Mouse (Mus musculus): ENCODE data around the gene Slc25a21. TPM values are rescaled to one million over a fixed set of nuclear protein-coding genes. Genes with fewer than 3 reads are reported as not detected.

Slc25a21 gene
- polyA plus RNA-seq, 1 experiment, result 0.62 TPM

DNA sequence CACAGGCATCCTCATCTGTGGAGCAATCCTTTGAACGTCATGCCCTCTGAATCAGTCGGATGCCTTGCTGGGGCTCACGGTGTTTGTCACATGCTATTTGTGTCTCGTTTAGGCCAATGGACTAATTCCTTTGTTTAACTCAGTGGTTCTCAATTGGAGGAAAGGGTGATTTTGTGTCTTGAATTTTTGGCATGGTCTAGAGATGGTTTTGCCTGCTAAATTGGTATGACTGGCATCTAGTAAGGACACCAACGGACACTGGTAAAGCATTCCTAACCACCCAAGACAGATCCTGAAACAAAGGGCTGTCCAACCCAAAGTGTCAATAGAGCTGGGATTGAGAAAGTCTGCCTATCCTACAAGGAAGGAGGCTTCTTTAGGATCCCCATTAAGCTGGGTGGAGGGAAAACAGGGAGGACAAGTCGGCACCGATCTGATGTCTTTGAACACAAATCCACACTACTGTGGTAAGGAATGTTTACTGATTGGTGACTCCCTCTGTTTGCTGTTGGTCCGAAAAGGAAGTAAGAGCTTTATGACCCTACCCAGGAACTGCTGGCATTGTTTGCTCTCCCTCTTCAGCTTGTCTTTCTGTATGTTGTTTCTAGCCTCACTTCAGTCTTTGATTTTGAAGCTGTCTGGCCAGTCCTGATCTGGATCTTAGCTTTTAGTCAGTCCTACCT, 294.4 kb downstream of the Slc25a21 start:
- DNase-seq, result no peak
- Histone ChIP-seq H3K4me3 (replicated peaks; ENCODE audit: insufficient read depth, low read depth, low read length) (no peak overlapping the region), H3K27me3 (ENCODE audit: control insufficient read depth, insufficient read depth, low read length) (no peaks in the 10 kb centered on the region), H3K27ac (ENCODE audit: insufficient read depth, low read length) (no peak overlapping the region), H3K4me1 (ENCODE audit: control insufficient read depth, insufficient read depth, low read length) (no peaks in the 10 kb centered on the region)
- TF ChIP-seq CTCF (IDR thresholded peaks at IDR 0.05; ENCODE audit: borderline replicate concordance, insufficient read depth, low read depth, low read length) (no peak), POLR2A (IDR thresholded peaks at IDR 0.05; ENCODE audit: borderline replicate concordance, insufficient read depth, low read length) (no peak)
- 72% methylated on average over 8 of the region's 8 CpGs for WGBS

DNA sequence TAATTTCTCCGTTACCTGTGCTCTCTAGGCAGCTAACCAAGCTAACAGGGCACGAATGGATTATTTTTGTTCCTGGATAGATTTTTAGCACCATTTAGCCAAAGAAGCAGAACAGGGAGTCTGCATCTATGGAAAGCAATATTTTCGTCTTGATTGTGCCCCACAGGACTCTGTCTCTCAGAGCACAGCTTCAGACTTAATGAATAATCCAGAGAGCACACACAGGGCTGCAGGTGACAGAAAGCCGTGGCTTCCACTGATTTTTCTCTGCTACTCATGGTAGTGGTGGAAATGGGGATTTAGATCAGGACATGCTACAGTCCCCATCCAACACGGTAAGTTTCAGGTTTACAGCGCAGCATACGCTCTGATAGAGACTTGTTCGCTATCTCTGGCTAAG, 299.3 kb downstream of the Slc25a21 start:
- 82% methylated on average over 8 of the region's 8 CpGs for WGBS
- DNase-seq, result no peak
- Histone ChIP-seq H3K27ac (ENCODE audit: insufficient read depth, low read length) (no peak overlapping the region), H3K4me3 (replicated peaks; ENCODE audit: insufficient read depth, low read depth, low read length) (no peak overlapping the region), H3K4me1 (ENCODE audit: control insufficient read depth, insufficient read depth, low read length) (no peaks in the 10 kb centered on the region), H3K27me3 (ENCODE audit: control insufficient read depth, insufficient read depth, low read length) (no peaks in the 10 kb centered on the region)
- no peak for TF ChIP-seq CTCF (IDR thresholded peaks at IDR 0.05; ENCODE audit: borderline replicate concordance, insufficient read depth, low read depth, low read length)
- no peak for TF ChIP-seq POLR2A (IDR thresholded peaks at IDR 0.05; ENCODE audit: borderline replicate concordance, insufficient read depth, low read length)

DNA sequence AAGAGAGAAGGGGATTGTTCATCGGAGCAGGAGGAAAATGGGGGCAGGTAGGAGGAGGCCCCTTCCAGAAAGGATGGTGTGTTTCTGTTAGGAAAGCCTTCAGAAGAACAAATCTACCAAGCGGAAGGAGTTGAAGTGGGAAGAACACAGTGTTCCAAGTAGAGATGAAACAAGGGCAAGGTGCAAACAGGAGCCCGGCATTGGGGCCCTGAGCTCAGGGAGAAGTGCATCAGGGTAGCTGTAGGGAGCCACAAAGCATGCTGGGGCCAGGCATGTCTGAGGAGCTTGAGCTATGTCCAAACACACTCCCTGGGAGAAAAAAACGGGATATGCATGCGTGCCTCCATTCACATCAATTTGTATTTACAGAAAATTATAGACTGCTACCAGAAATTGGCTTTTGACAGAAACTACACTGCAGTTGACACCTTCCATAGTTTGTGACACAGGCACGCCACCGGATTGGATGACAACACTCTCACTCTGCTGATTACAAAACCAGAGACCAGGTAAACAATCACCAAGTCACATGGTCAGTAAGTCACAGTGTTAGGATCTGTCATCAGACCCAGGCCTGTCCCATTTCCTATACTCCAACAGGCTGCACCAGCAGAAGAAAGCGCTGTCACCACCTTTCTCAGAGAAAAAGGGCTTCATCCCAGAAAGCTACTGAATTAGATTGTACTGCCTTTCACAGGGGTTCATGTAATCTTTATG, 299.9 kb downstream of the Slc25a21 start:
- Histone ChIP-seq H3K4me3 (replicated peaks; ENCODE audit: insufficient read depth, low read depth, low read length) (no peak overlapping the region), H3K4me1 (ENCODE audit: control insufficient read depth, insufficient read depth, low read length) (no peaks in the 10 kb centered on the region), H3K27ac (ENCODE audit: insufficient read depth, low read length) (no peak overlapping the region), H3K27me3 (ENCODE audit: control insufficient read depth, insufficient read depth, low read length) (no peaks in the 10 kb centered on the region)
- no peak for DNase-seq
- no peak for TF ChIP-seq POLR2A (IDR thresholded peaks at IDR 0.05; ENCODE audit: borderline replicate concordance, insufficient read depth, low read length)
- no peak for TF ChIP-seq CTCF (IDR thresholded peaks at IDR 0.05; ENCODE audit: borderline replicate concordance, insufficient read depth, low read depth, low read length)
- WGBS, result 89% methylated on average over 8 of the region's 8 CpGs

DNA sequence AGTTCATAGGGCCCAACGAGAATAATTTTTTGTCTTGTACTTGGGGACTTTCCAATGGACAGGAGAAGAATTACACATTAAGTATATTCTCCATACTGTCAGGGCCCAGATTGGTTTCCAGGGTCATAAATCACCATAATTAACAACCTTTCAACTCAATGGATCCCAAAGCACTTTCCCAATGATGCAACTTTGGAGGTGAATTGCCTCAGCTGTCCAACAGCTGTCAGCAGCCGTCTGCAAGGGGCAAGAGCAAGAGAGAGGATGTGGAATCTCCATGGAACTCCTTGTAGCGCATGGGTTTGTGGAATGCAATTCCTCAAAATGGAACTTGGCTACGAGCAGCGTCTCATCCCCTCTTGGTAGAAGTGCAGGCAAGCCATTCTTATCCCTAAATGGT, 302.3 kb downstream of the Slc25a21 start:
- Histone ChIP-seq H3K27me3 (ENCODE audit: control insufficient read depth, insufficient read depth, low read length) (no peaks in the 10 kb centered on the region), H3K4me1 (ENCODE audit: control insufficient read depth, insufficient read depth, low read length) (no peaks in the 10 kb centered on the region; the same call in 1 of the 2 replicates), H3K27ac (ENCODE audit: insufficient read depth, low read length) (no peak overlapping the region), H3K4me3 (replicated peaks; ENCODE audit: insufficient read depth, low read depth, low read length) (no peak overlapping the region)
- DNase-seq, result no peak
- 85% methylated on average over 5 of the region's 5 CpGs for WGBS
- TF ChIP-seq CTCF (IDR thresholded peaks at IDR 0.05; ENCODE audit: borderline replicate concordance, insufficient read depth, low read depth, low read length) (no peak), POLR2A (IDR thresholded peaks at IDR 0.05; ENCODE audit: borderline replicate concordance, insufficient read depth, low read length) (no peak)

DNA sequence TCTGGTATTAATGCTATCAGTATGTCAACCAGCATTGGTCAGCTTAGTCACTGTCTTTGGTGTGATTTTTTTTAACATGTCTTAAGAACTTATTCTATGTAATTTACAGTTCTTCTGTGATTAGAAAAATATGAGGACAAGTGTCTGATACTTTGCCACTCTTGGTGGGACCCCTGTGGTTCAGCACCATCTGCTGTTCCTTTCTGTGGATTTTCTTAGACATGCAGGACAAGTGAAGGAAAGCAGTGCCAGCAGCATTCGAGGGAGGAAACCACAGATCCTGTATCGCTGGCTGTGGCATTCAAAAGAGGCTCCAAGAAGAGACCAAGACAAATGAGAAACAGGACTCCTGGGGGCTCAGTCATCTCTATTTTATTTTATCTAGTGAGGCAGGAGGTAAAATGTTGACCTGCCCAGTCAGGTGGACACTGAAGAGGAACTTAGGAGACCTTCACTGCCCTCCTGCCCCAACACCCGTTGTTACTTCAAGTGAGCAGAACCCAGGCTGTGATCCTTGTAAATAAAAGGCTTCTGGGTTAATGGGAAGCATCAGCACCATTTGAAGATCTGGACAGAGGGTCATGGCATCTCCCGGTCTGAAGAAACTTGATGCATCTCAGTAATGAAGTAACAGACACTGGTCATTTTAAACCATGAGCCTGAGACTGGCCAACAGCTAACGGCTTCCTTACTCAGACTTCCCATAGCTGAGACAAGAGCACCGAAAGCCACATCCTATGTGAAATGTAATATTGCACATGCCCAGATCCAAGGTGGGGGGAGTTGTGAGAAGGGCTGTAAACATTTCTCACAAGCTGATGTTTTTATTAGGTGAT, 306.2 kb downstream of the Slc25a21 start:
- 33% methylated on average over 6 of the region's 6 CpGs for WGBS
- no peak for TF ChIP-seq CTCF (IDR thresholded peaks at IDR 0.05; ENCODE audit: borderline replicate concordance, insufficient read depth, low read depth, low read length)
- TF ChIP-seq POLR2A (IDR thresholded peaks at IDR 0.05; ENCODE audit: borderline replicate concordance, insufficient read depth, low read length), result no peak
- Histone ChIP-seq H3K27ac (ENCODE audit: insufficient read depth, low read length) (no peak overlapping the region), H3K27me3 (ENCODE audit: control insufficient read depth, insufficient read depth, low read length) (no peaks in the 10 kb centered on the region), H3K4me1 (ENCODE audit: control insufficient read depth, insufficient read depth, low read length) (no peaks in the 10 kb centered on the region; the same call in 1 of the 2 replicates), H3K4me3 (replicated peaks; ENCODE audit: insufficient read depth, low read depth, low read length) (no peak overlapping the region)
- DNase-seq, result peak; percentile 17 to 21

DNA sequence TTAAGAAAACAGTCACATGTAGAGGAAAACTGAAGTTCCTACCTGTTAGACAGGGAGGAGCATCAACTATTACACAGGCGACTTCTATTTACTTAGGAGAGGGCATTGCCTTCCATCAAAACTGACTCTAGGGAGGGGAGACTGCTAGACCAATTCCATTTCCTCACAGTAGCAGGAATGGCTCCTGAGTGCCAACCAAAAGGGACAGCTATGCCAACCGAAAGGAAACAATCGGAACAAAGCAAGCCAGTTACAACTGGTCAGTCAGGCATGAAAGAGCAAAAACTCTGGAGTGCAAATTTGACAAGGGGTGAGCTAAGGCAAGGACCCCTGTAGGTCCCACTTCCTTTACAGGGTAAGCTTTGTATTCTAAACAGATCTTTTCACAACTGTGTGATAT, 319.5 kb downstream of the Slc25a21 start:
- Histone ChIP-seq H3K27me3 (ENCODE audit: control insufficient read depth, insufficient read depth, low read length) (no peaks in the 10 kb centered on the region), H3K27ac (ENCODE audit: insufficient read depth, low read length) (no peak overlapping the region), H3K4me1 (ENCODE audit: control insufficient read depth, insufficient read depth, low read length) (no peaks in the 10 kb centered on the region), H3K4me3 (replicated peaks; ENCODE audit: insufficient read depth, low read depth, low read length) (no peak overlapping the region)
- no peak for DNase-seq
- WGBS, result 11% methylated on average over 3 of the region's 3 CpGs
- TF ChIP-seq CTCF (IDR thresholded peaks at IDR 0.05; ENCODE audit: borderline replicate concordance, insufficient read depth, low read depth, low read length) (no peak), POLR2A (IDR thresholded peaks at IDR 0.05; ENCODE audit: borderline replicate concordance, insufficient read depth, low read length) (no peak)

DNA sequence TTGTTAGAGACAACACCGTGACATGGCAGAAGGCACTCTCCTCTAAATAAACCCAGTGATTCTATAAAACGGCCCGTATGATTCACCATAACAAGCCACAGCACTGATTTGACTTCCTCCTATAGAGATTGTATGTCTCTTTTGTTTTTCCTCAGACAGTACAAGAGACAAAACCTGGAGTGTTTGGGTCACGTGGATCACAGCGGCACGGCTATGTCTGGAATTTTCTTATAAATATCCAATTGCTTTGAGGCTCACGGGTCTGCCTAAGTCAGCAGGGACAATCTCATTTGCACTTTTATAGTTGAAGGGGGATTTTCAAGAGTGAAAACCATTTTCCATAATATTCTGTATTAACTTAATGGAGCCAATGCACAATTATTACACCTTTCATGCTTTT, 320.7 kb downstream of the Slc25a21 start:
- DNase-seq, result no peak
- TF ChIP-seq POLR2A (IDR thresholded peaks at IDR 0.05; ENCODE audit: borderline replicate concordance, insufficient read depth, low read length) (no peak), CTCF (IDR thresholded peaks at IDR 0.05; ENCODE audit: borderline replicate concordance, insufficient read depth, low read depth, low read length) (no peak)
- H3K4me1 ChIP-seq (ENCODE audit: control insufficient read depth, insufficient read depth, low read length), result no peaks in the 10 kb centered on the region
- WGBS, result 19% methylated on average over 7 of the region's 7 CpGs
- H3K27ac ChIP-seq (ENCODE audit: insufficient read depth, low read length), result no peak overlapping the region
- no peak overlapping the region for H3K4me3 ChIP-seq (replicated peaks; ENCODE audit: insufficient read depth, low read depth, low read length)
- no peaks in the 10 kb centered on the region for H3K27me3 ChIP-seq (ENCODE audit: control insufficient read depth, insufficient read depth, low read length)
